ENCODE assay signal across 9 mouse cellular contexts in the genomic region with DNA sequence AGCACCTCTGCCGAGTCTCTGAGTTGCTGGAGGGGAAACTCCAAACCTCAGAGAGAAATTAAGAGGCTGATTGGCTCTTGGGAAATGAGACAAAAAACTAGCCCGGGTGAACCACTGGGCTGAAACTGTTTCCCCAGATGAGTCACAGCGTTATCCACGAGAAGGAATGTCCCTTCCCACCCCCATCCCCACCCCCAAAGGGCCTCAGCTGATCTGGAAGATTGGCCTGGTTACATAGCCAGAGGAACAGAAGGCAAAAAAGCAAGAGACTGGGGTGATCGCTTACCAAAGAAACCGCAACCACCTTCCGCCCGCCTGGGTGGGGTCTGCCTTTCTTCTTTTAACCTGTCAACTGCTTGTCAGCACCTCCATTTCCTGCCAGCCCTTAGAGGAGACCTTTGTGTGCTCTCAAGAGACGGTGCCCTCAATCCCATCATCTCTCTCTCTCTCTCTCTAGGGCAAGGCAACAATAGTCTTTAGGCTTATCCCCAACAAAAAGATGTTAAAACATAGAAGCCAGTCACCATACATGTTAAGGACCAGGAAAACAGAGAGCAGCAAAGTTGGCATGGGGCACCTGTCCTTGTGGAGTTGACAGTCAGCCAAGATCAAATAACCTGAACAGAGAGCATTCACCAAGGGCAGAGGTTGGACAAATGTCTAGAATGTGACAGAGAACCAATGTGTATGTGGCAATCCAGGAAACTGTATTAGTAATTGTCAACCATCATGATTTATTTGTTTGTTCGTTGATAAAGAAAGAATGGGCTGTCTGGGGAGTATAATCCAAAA.
DNase-seq lines count a peak whose midpoint lies in the region; ATAC-seq and TF ChIP-seq lines count a peak whose summit lies in the region.
"Had no signal": no experiment of that assay in that cellular context is flagged by ENCODE, and none has a peak within 500 bp of the region (broad histone marks: within the 10 kb centered on the region; RNA-seq: fewer than 3 reads in every experiment).

No protein-coding gene starts in this region.

- no peaks in the 10 kb centered on the region for H3K9me3 ChIP-seq in hindbrain, embryonic 11.5 days (ENCODE audit: control insufficient read depth, low read length)

- no peaks in the 10 kb centered on the region for H3K27me3 ChIP-seq in myocyte (ENCODE audit: control insufficient read depth, insufficient read depth, insufficient read length)
- H3K27me3 ChIP-seq in hindbrain, embryonic 11.5 days (ENCODE audit: control insufficient read depth, insufficient read depth, low read length) = no peaks in the 10 kb centered on the region
- H3K27me3 ChIP-seq: limb, embryonic 12.5 days had no signal

- peak; percentile 54 for DNase-seq in lung, postnatal 25 days (ENCODE audit: low spot score)
- DNase-seq in lung, postnatal 10 days = no peak
- DNase-seq in adrenal gland, postnatal 14 days = peak; percentile 38
- DNase-seq in layer of hippocampus, adult 9-10 months (ENCODE audit: low spot score) = no peak
- DNase-seq in hindbrain, embryonic 11.5 days (ENCODE audit: low spot score) = no peak
- DNase-seq in right cerebral cortex, postnatal 10 days (ENCODE audit: low spot score in 2 of 2) = no peak
- DNase-seq: cerebellum, adult 11-12 months had no signal

- H3K27ac ChIP-seq in hindbrain, embryonic 11.5 days (ENCODE audit: low read depth, low read length) = no peak overlapping the region
- H3K27ac ChIP-seq: limb, embryonic 12.5 days had no signal

- ATAC-seq in hindbrain, embryonic 11.5 days (ENCODE audit: low FRiP score) = no peak

- H3K9ac ChIP-seq in hindbrain, embryonic 11.5 days (ENCODE audit: low read depth, low read length) = no peak overlapping the region
- H3K9ac ChIP-seq: limb, embryonic 12.5 days had no signal

- peak overlapping the region; percentile 58 for H3K4me2 ChIP-seq in myocyte (ENCODE audit: low read depth)
- no peak overlapping the region for H3K4me2 ChIP-seq in hindbrain, embryonic 11.5 days (replicated peaks; ENCODE audit: low read depth, low read length)
- H3K4me2 ChIP-seq: limb, embryonic 12.5 days had no signal

- no peak overlapping the region for H3K4me3 ChIP-seq in myocyte
- H3K4me3 ChIP-seq in hindbrain, embryonic 11.5 days (ENCODE audit: low read depth, low read length) = no peak overlapping the region
- H3K4me3 ChIP-seq: limb, embryonic 12.5 days had no signal

- 47% methylated on average over 10 of the region's 10 CpGs for WGBS in hindbrain, embryonic 11.5 days

- H3ac ChIP-seq in myocyte (ENCODE audit: control insufficient read depth, insufficient read length) = no peak overlapping the region

- no peaks in the 10 kb centered on the region for H3K4me1 ChIP-seq in hindbrain, embryonic 11.5 days (replicated peaks; ENCODE audit: control insufficient read depth, insufficient read depth, low read length)

- no peak for TF ChIP-seq POLR2A in myocyte (IDR thresholded peaks at IDR 0.05; ENCODE audit: insufficient read length, low read depth)

- no peaks in the 10 kb centered on the region for H3K36me3 ChIP-seq in myocyte (ENCODE audit: control insufficient read depth, insufficient read depth)
- no peaks in the 10 kb centered on the region for H3K36me3 ChIP-seq in hindbrain, embryonic 11.5 days (ENCODE audit: control insufficient read depth, insufficient read depth, low read length)
- H3K36me3 ChIP-seq: limb, embryonic 12.5 days had no signal

- H3K79me2 ChIP-seq in myocyte (ENCODE audit: control insufficient read depth, insufficient read depth) = no peaks in the 10 kb centered on the region

TF ChIP-seq in myocyte, 11 proteins besides CTCF, POLR2A, EP300 and RAD21:
- TF ChIP-seq MYOD1 (IDR thresholded peaks at IDR 0.05; ENCODE audit: control insufficient read depth in 1 of 3, insufficient read length in 2 of 3, low read depth in 2 of 3) (peak in 1 of 3 experiments; percentile 3), REST (IDR thresholded peaks at IDR 0.05; ENCODE audit: insufficient read depth, insufficient read length) (no peak), E2F4 (IDR thresholded peaks at IDR 0.05; ENCODE audit: insufficient read depth) (no peak)

Comparison
In these comparisons a context has a peak if more than half of its experiments do, and no peak if none do; other contexts are left out.
1. DNase-seq: peak in lung, postnatal 25 days (single experiment) and adrenal gland, postnatal 14 days (single experiment); none in lung, postnatal 10 days (single experiment), layer of hippocampus, adult 9-10 months (single experiment), hindbrain, embryonic 11.5 days (single experiment) and right cerebral cortex, postnatal 10 days (0 of 2).